Mouse (Mus musculus) liver, embryonic 14.5 days (tissue): ENCODE results near the gene Tbcd.

Experiments
- CTCF ChIP-seq: IDR thresholded peaks from 2 replicates; pipeline ENCODE4 v1.5.1; 2016; ENCODE audit warnings: antibody characterized with exemption, low read depth, control low read depth
- EP300 ChIP-seq: IDR thresholded peaks from 2 replicates; pipeline ENCODE4 v1.6.1; 2016; ENCODE audit warnings: antibody characterized with exemption, low read depth

DNA sequence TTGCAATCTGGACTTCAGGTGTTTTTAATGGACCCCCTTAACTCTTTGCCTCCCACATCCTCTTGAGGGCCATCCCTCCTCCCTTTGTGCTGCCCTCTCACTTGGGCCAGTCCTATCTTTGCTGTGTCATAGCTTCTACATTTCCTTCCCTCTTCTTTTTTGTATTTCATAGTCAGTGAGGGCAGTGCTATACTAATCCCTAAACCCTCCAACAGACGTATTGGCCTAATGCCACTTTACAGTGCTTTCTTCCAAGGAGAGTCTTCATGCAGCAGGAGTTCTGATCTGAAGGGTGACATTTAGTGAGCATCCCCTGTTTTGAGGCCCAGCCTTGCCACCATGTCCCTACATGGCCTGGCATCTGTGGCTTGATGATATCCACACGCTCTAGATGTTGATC is 69.0 kb downstream of the Tbcd start:
- TF ChIP-seq CTCF (no peak), EP300 (no peak)
